In genomic region chr11:76398798-76399586, GRCm38 (mm10) we compare ENCODE assay signal across 8 mouse cellular contexts. TPM values are rescaled to one million over a fixed set of nuclear protein-coding genes. Genes with fewer than 3 reads are reported as not detected.
A peak's percentile ranks its signal among the peaks of the same experiment; 100 is the strongest.
DNase-seq lines count a peak whose midpoint lies in the region; ATAC-seq and TF ChIP-seq lines count a peak whose summit lies in the region.

Nxn (minus strand) TSS chr11:76399140.

- H3K4me1 ChIP-seq in limb, embryonic 14.5 days (ENCODE audit: control insufficient read depth, insufficient read depth, low read length) = peaks cover 22% of the 10 kb centered on the region
- H3K4me1 ChIP-seq in midbrain, embryonic 16.5 days (ENCODE audit: control insufficient read depth, insufficient read depth, low read length) = peaks cover 12% of the 10 kb centered on the region
- no peaks in the 10 kb centered on the region for H3K4me1 ChIP-seq in spleen, adult 2 months (ENCODE audit: control insufficient read depth, insufficient read depth, insufficient read length)

- H3K9me3 ChIP-seq in limb, embryonic 14.5 days (ENCODE audit: control insufficient read depth, low read length) = no peaks in the 10 kb centered on the region
- no peaks in the 10 kb centered on the region for H3K9me3 ChIP-seq in midbrain, embryonic 16.5 days (replicated peaks; ENCODE audit: control insufficient read depth, low read length, poor library complexity, severe bottlenecking)

- no peak for TF ChIP-seq POLR2A in limb, embryonic 14.5 days (IDR thresholded peaks at IDR 0.05; ENCODE audit: borderline replicate concordance, extremely low read depth, insufficient read depth, insufficient read length)
- TF ChIP-seq POLR2A in spleen, adult 2 months (IDR thresholded peaks at IDR 0.05; ENCODE audit: low read depth, low read length) = no peak

- H3K36me3 ChIP-seq in limb, embryonic 14.5 days (ENCODE audit: control insufficient read depth, insufficient read depth, low read length) = no peaks in the 10 kb centered on the region
- H3K36me3 ChIP-seq in midbrain, embryonic 16.5 days (ENCODE audit: control insufficient read depth, insufficient read depth, low read length) = no peaks in the 10 kb centered on the region
- no peaks in the 10 kb centered on the region for H3K36me3 ChIP-seq in spleen, adult 2 months (ENCODE audit: control insufficient read depth, insufficient read depth, low read length)

- H3K27me3 ChIP-seq in limb, embryonic 14.5 days (ENCODE audit: control insufficient read depth, insufficient read depth, low read length) = no peaks in the 10 kb centered on the region
- no peaks in the 10 kb centered on the region for H3K27me3 ChIP-seq in midbrain, embryonic 16.5 days (ENCODE audit: control insufficient read depth, insufficient read depth, low read depth, low read length)
- H3K27me3 ChIP-seq in spleen, adult 2 months (ENCODE audit: control insufficient read depth, insufficient read depth, low read length) = no peaks in the 10 kb centered on the region

- TF ChIP-seq CTCF in spleen, adult 2 months (IDR thresholded peaks at IDR 0.05; ENCODE audit: extremely low read depth, insufficient read depth, insufficient read length, insufficient replicate concordance) = no peak

- peak; percentile 70 to 84 for DNase-seq in left cerebral cortex, adult 18-20 months (ENCODE audit: low spot score in 2 of 2)
- DNase-seq in left cerebral cortex, adult 11 months (ENCODE audit: low spot score) = no peak
- peak; percentile 92 for DNase-seq in embryo, embryonic 9.5 days (ENCODE audit: extremely low spot score)
- peak; percentile 89 for DNase-seq in kidney, adult 11 months
- peak; percentile 93 for DNase-seq in limb, embryonic 14.5 days (ENCODE audit: low spot score)
- DNase-seq in spleen, adult 2 months (ENCODE audit: low read depth in 1 of 2, low spot score in 2 of 2) = peak; percentile 69 to 90

- peak within 1 kb of the TSS; percentile 83 for H3K27ac ChIP-seq in limb, embryonic 14.5 days (replicated peaks; ENCODE audit: low read depth, low read length)
- H3K27ac ChIP-seq in midbrain, embryonic 16.5 days (ENCODE audit: low read length) = peak within 1 kb of the TSS; percentile 79
- H3K27ac ChIP-seq in spleen, adult 2 months (ENCODE audit: insufficient read depth, low read length) = peak within 1 kb of the TSS; percentile 47; the same call in 1 of the 2 replicates

- peak within 1 kb of the TSS; percentile 85 for H3K9ac ChIP-seq in limb, embryonic 14.5 days (ENCODE audit: low read depth, low read length, severe bottlenecking)
- H3K9ac ChIP-seq in midbrain, embryonic 16.5 days (ENCODE audit: low read depth, low read length) = peak within 1 kb of the TSS; percentile 85

- peak within 1 kb of the TSS; percentile 84 for H3K4me3 ChIP-seq in limb, embryonic 14.5 days (replicated peaks; ENCODE audit: low read length)
- peak within 1 kb of the TSS; percentile 85 for H3K4me3 ChIP-seq in midbrain, embryonic 16.5 days (ENCODE audit: low read depth, low read length)
- H3K4me3 ChIP-seq in spleen, adult 2 months (ENCODE audit: extremely low read depth, insufficient read depth, insufficient read length) = peak within 1 kb of the TSS; percentile 81

- under 1% methylated on average over 34 of the region's 70 CpGs for WGBS in limb, embryonic 14.5 days
- under 1% methylated on average over 52 of the region's 70 CpGs for WGBS in midbrain, embryonic 16.5 days
- under 1% methylated on average over 67 of the region's 70 CpGs for WGBS in spleen, adult 2 months

- ATAC-seq in granulocyte monocyte progenitor cell, adult 5-6 weeks (replicated peaks; ENCODE audit: poor library complexity, severe bottlenecking) = peak; percentile 78
- ATAC-seq in limb, embryonic 14.5 days (ENCODE audit: low FRiP score, low read depth) = peak; percentile 92
- ATAC-seq in midbrain, embryonic 16.5 days = peak; percentile 88

- peak within 1 kb of the TSS; percentile 76 for H3K4me2 ChIP-seq in limb, embryonic 14.5 days (replicated peaks; ENCODE audit: low read depth, low read length, severe bottlenecking)
- peak within 1 kb of the TSS; percentile 99 for H3K4me2 ChIP-seq in midbrain, embryonic 16.5 days (ENCODE audit: low read length)

RNA-seq across cellular contexts. Expression of gene Nxn, which starts in this region (rescaled TPM):
- 10 to 100 TPM in 1 of 2 experiments, 1 to 10 TPM in 1; 8.7 to 11.9 TPM for total RNA-seq in left cerebral cortex, adult 18-20 months (2021)
- 29.6 and 32.3 TPM in 2 replicates for total RNA-seq in granulocyte monocyte progenitor cell, adult 5-6 weeks (2014; fragmentation: Nextera tagmentation)
- total RNA-seq in granulocyte monocyte progenitor cell, adult 5-6 weeks (2017) = 24.1 and 25.5 TPM in 2 replicates
- polyA plus RNA-seq in limb, embryonic 14.5 days (2012; rRNA removed) = 69.9 and 74.4 TPM in 2 replicates
- 78.1 TPM in 2 replicates for polyA plus RNA-seq in limb, embryonic 14.5 days (2014; fragmentation: Nextera tagmentation; extraction: Ambion mirVana)
- polyA plus RNA-seq in midbrain, embryonic 16.5 days (2015; fragmentation: Nextera tagmentation; extraction: Ambion mirVana) = 16.3 and 17.4 TPM in 2 replicates
- polyA plus RNA-seq in spleen, adult 2 months (2012; rRNA removed) = 6.9 and 8.8 TPM in 2 replicates
